Mouse (Mus musculus) kidney, adult 2 months (tissue): ENCODE results near the gene Usp35. TPM values are rescaled to one million over a fixed set of nuclear protein-coding genes. Genes with fewer than 3 reads are reported as not detected.

Source experiments
- DNase-seq: peaks from one replicate; pipeline ENCODE4 v3.0.0; 2021
- H3K27ac ChIP-seq: fragments of 200-500 bp; 2 replicates; pipeline ENCODE4 v1.5.1; 2012; ENCODE audit warnings: low read depth, low read length, control low read depth, inconsistent platforms; ENCODE audit not compliant: insufficient read depth
- H3K27me3 ChIP-seq: fragments of 200-500 bp; replicated peaks from 2 replicates; pipeline ENCODE4 v1.6.1; 2012; ENCODE audit warnings: mild to moderate bottlenecking, moderate library complexity, low read length, inconsistent platforms; ENCODE audit not compliant: control insufficient read depth, insufficient read depth
- H3K36me3 ChIP-seq: fragments of 200-500 bp; 2 replicates; pipeline ENCODE4 v1.6.1; 2012; ENCODE audit warnings: mild to moderate bottlenecking, moderate library complexity, low read length, inconsistent platforms; ENCODE audit not compliant: control insufficient read depth, insufficient read depth
- H3K4me1 ChIP-seq: fragments of 200-500 bp; 2 replicates; pipeline ENCODE4 v1.6.1; 2011; ENCODE audit warnings: low read length; ENCODE audit not compliant: control insufficient read depth, insufficient read depth
- H3K4me3 ChIP-seq: fragments of 200-500 bp; 2 replicates; pipeline ENCODE4 v1.5.1; 2011; ENCODE audit warnings: mild to moderate bottlenecking, low read depth, low read length, control low read depth; ENCODE audit not compliant: insufficient read depth
- CTCF ChIP-seq: fragments of 200-500 bp; conservative IDR thresholded peaks from 2 replicates; pipeline ENCODE4 v1.5.1; 2011; ENCODE audit warnings: low read depth, mild to moderate bottlenecking, control low read depth, low read length, moderate library complexity, mixed read lengths; ENCODE audit not compliant: insufficient read depth, insufficient read length
- POLR2A ChIP-seq: fragments of 200-500 bp; IDR thresholded peaks from one replicate; pipeline ENCODE4 v1.6.1; 2011; ENCODE audit warnings: low read depth, low read length, control low read depth
- WGBS: fragments of 180-500 bp; shearing (Covaris S2); methylation state at CpG from one replicate; pipeline ENCODE4 v1.1.7; 2018; 5-methylcytosine and 5-hydroxymethylcytosine counted together
- polyA plus RNA-seq: library from polyadenylated mRNA; depleted of rRNA; stranded (reverse); fragments of >200 nt; gene quantifications from 2 replicates; pipeline ENCODE4 v1.2.3, GENCODE M21; 2012

Gene Usp35
- polyA plus RNA-seq, 1 experiment: 2.7 TPM

GRCm38 (mm10) chr7:97325156-97325985, 6.4 kb downstream of the Usp35 start:
- Histone ChIP-seq H3K27me3 (no peaks in the 10 kb centered on the region), H3K4me1 (no peaks in the 10 kb centered on the region), H3K4me3 (no peak overlapping the region), H3K27ac (no peak overlapping the region), H3K36me3 (no peaks in the 10 kb centered on the region)
- WGBS: 21% methylated on average over 95 of the region's 96 CpGs
- DNase-seq: no peak
- TF ChIP-seq CTCF (no peak), POLR2A (no peak)

- WGBS: 88% methylated on average over 8 of the region's 8 CpGs
- H3K27me3 ChIP-seq: no peaks in the 10 kb centered on the region
- no peak overlapping the region for H3K27ac ChIP-seq
- DNase-seq: no peak
- no peaks in the 10 kb centered on the region for H3K4me1 ChIP-seq
- H3K36me3 ChIP-seq: no peaks in the 10 kb centered on the region
- no peak overlapping the region for H3K4me3 ChIP-seq
- TF ChIP-seq CTCF: no peak
- no peak for TF ChIP-seq POLR2A
Measured at GRCm38 (mm10) chr7:97324342-97324741, 7.5 kb downstream of the Usp35 start.

GRCm38 (mm10) chr7:97317706-97318105, 14.1 kb downstream of the Usp35 start:
- Histone ChIP-seq H3K27ac (no peak overlapping the region), H3K4me1 (no peaks in the 10 kb centered on the region), H3K27me3 (no peaks in the 10 kb centered on the region), H3K4me3 (no peak overlapping the region), H3K36me3 (no peaks in the 10 kb centered on the region)
- 84% methylated on average over 3 of the region's 3 CpGs for WGBS
- TF ChIP-seq POLR2A (no peak), CTCF (no peak)
- DNase-seq: no peak

- Histone ChIP-seq H3K4me1 (no peaks in the 10 kb centered on the region), H3K4me3 (no peak overlapping the region), H3K36me3 (no peaks in the 10 kb centered on the region), H3K27me3 (no peaks in the 10 kb centered on the region), H3K27ac (no peak overlapping the region)
- TF ChIP-seq POLR2A (no peak), CTCF (no peak)
- WGBS: 78% methylated on average over 6 of the region's 6 CpGs
- DNase-seq: no peak
Measured at GRCm38 (mm10) chr7:97315656-97316055, 16.2 kb downstream of the Usp35 start.

- H3K27ac ChIP-seq: no peak overlapping the region
- H3K36me3 ChIP-seq: no peaks in the 10 kb centered on the region
- 85% methylated on average over 5 of the region's 5 CpGs for WGBS
- H3K4me3 ChIP-seq: no peak overlapping the region
- no peak for TF ChIP-seq CTCF
- no peaks in the 10 kb centered on the region for H3K4me1 ChIP-seq
- H3K27me3 ChIP-seq: no peaks in the 10 kb centered on the region
- no peak for DNase-seq
Measured at GRCm38 (mm10) chr7:97314646-97315045, 17.2 kb downstream of the Usp35 start.

GRCm38 (mm10) chr7:97313364-97313995, 18.3 kb downstream of the Usp35 start:
- Histone ChIP-seq H3K4me3 (no peak overlapping the region), H3K36me3 (no peaks in the 10 kb centered on the region), H3K27me3 (no peaks in the 10 kb centered on the region), H3K27ac (no peak overlapping the region), H3K4me1 (no peaks in the 10 kb centered on the region)
- DNase-seq: no peak
- TF ChIP-seq CTCF: no peak
- TF ChIP-seq POLR2A: no peak
- 44% methylated on average over 7 of the region's 7 CpGs for WGBS

- no peaks in the 10 kb centered on the region for H3K27me3 ChIP-seq
- TF ChIP-seq CTCF (no peak), POLR2A (no peak)
- DNase-seq: no peak
- no peaks in the 10 kb centered on the region for H3K36me3 ChIP-seq
- H3K4me1 ChIP-seq: no peaks in the 10 kb centered on the region
- no peak overlapping the region for H3K4me3 ChIP-seq
- H3K27ac ChIP-seq: no peak overlapping the region
- 90% methylated on average over 6 of the region's 6 CpGs for WGBS
Measured at GRCm38 (mm10) chr7:97312856-97313255, 19.0 kb downstream of the Usp35 start.
